Mouse (Mus musculus): Measurements from ENCODE around the gene Ubqln4.

The Ubqln4 gene

DNA sequence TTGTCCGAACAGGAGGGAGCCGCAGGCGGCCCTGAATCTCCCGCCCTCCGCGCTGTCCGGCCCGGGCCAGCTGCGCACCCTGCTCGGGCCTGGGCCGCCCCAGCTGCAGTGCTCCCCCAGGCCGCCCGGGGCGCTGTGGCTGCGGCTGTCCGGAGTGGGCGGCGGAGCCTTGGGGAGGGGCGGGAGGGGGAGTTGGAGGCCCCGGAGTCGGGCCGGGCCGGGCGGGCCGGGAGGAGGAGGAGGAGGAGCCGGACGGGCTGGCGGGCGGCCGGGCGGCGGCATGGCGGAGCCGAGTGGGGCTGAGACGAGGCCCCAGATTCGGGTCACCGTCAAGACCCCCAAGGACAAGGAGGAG is at the start of gene Ubqln4:
Gene Ubqln4 (plus strand): TSS at position 234 of the 355 bp plus-strand sequence.
- DNase-seq: peak; percentile 90

- no peak for DNase-seq
These were observed 49.4 kb upstream of the Ubqln4 start for GRCm38 (mm10) chr3:88503881-88504746.

DNA sequence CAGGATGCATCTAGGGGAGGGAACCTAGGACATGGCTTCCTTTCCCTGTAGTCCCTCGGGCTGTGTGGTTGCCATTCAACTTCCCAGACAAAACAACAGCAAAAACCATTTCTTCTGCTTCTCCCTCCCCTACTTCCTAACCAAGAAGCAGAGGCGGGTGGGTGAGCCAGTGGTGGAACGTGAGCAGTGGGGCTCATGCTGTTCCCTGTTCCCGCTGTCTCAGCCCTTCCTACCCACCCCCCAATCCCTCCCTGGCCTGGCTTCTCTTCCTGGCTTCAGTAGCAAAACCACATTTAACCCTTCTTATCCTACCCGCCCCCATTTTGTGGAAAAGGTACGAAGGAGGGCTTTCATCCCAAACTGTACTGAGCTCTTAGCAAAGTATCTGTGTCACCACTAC is 48.5 kb upstream of the Ubqln4 start:
- no peak for DNase-seq

DNA sequence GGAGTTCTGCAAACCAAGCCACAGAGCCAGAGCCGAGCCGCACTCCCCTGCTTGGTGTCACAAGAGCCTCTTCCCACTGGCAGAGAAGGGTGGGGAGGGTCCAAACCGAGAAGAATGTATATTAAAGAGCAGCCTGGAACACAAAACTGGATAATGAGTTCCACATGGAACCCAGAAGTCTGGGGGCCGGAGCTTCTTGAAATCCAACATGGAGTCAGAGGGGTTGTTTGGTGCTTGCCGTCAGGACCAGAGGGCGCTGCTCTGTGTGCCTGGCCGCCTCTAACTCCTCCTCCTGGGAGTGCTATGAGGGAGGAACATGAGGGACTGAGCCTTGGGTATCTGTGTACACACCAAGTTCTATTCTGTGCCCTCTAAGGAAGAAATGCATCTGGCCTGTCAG is 47.8 kb upstream of the Ubqln4 start:
- DNase-seq: no peak

- DNase-seq: peak; percentile 53
These were observed 44.3 kb upstream of the Ubqln4 start for GRCm38 (mm10) chr3:88509250-88509649.

GRCm38 (mm10) chr3:88509692-88510420 is 43.7 kb upstream of the Ubqln4 start, which contains the start of gene Lmna:
Gene Lmna (minus strand): TSS chr3:88509956.
- DNase-seq: peak; percentile 96

- no peak for DNase-seq
These were observed 42.9 kb upstream of the Ubqln4 start for GRCm38 (mm10) chr3:88510421-88511289.

DNA sequence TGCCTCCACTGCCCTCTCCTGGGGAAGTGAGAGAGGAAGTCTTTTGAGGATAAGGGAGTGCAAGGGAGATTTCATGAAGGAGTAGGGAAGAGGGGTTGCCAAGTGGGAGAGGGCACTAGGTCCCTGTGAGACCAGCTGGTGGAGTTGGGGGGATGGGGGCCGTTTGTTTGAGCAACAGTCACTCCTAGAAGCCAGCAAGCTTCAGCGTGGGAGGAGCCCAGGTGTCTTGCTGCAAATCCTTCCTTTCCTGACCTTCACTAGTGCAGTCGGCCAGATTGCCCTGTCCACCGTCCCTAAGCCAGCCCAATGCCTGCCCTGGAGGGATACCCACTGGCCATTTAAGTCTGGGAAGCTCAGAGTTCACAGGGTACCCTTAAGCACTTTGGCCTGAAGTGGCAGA is 42.0 kb upstream of the Ubqln4 start:
- DNase-seq: peak; percentile 26

- DNase-seq: no peak
These were observed 41.2 kb upstream of the Ubqln4 start for GRCm38 (mm10) chr3:88512141-88512895.

DNA sequence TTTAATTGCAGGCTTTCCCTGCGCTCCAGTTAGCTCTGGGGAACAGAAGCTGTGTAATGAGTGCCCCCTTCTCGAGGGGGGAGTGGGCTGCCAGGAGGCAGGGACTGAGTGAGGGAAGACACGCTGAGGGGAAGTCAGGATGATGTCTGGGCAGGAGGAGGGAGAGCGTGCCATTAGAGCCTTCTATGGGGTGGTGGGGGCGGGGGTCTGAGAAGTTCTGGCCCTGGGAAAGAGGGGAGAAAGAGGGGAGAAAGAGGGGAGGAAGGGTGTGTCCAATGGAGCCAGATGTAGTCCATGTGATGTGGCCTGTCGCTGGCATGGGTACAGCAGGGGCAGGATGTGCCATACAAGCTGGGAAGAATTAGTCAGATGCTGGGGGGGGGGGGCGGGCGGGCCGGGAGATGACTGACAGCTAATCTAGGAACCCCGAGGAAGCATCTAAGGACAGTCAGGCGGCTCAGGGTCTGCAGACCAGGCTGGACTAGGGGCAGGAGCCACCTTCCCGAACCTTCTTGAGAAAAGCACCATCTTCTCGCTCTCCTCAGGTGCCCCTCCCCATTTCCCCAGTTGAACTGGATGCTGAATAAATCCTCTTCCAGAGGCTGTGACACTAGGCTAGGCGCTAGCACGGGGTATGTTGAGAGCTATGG is 40.5 kb upstream of the Ubqln4 start:
- DNase-seq: no peak

DNA sequence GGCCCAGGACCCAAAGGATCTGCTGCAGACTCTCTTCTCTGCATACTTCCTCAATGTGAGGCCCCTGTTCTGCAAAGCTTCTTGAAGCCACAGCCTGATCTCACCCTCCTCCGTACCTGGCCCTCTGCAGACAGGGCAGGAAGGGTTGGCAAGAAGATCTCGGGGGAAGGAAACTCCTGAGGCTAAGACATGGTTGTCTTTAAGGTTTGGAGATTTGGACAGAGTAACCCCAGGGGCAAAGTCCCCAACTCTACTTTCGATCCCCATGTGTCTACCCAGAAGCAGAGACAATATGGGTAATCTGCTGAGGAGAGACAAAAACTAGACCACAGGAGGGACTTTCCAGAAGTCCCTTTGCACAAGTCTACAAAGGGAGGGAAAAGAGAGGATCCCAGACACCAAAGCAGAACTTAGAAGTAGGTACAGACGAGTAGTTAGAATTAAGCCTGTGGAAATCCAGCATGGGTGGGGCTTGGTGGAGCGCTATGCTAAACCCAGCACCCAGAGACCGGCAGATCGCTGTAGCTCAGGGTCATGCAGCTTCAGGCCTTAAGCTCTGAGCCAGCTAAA is 39.9 kb upstream of the Ubqln4 start:
- DNase-seq: peak; percentile 48

- no peak for DNase-seq
These were observed 39.1 kb upstream of the Ubqln4 start for GRCm38 (mm10) chr3:88514231-88515094.

DNA sequence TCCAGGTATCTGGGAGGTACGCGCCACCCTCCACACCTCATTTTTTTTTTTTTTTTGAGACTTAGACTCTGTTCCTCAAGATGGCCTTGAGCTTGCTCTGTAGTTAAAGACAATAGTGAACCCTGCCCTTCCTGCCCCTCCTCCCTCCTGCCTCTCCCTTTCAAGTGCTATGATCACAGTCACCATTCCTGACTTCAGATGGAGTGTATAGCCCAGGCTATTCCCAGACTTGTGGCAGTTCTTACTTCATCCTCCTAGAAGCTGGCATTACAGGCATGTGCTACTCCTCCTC is 38.5 kb upstream of the Ubqln4 start:
- no peak for DNase-seq

GRCm38 (mm10) chr3:88516407-88516806 is 37.2 kb upstream of the Ubqln4 start:
- DNase-seq: no peak

DNA sequence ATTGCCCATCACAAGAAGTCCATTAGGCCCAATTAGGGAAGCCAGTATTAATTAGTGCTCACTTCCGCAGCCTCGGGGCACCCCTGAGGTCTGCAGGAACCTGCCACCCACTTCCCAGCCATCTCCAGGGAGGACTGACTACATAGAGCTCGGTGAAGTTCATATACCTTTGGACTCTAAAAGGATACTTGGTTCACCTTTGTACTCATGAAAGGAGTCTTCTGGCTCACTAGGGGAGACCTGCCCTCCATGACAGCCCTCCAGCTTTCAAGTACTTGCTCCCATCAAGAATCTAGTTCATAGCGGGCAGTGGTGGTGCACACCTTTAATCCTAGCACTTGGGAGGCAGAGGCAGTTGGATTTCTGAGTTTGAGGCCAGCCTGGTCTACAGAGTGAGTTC is 35.1 kb upstream of the Ubqln4 start:
- no peak for DNase-seq

- no peak for DNase-seq
These were observed 33.5 kb upstream of the Ubqln4 start for GRCm38 (mm10) chr3:88520078-88520477.

GRCm38 (mm10) chr3:88521156-88521555 is 32.4 kb upstream of the Ubqln4 start:
- DNase-seq: no peak

GRCm38 (mm10) chr3:88521803-88522331 is 31.7 kb upstream of the Ubqln4 start:
- peak; percentile 79 for DNase-seq

GRCm38 (mm10) chr3:88523027-88523426 is 30.5 kb upstream of the Ubqln4 start:
- no peak for DNase-seq

GRCm38 (mm10) chr3:88525021-88525420 is 28.5 kb upstream of the Ubqln4 start:
- no peak for DNase-seq

Data from thymus, postnatal 14 days (tissue).